Mouse (Mus musculus): ENCODE measurements around the gene Cyth1. TPM values are rescaled to one million over a fixed set of nuclear protein-coding genes. Genes with fewer than 3 reads are reported as not detected.

The Cyth1 gene
- polyA plus RNA-seq, 1 experiment: 4.5 TPM

GRCm38 (mm10) chr11:118102838-118103237 is 145.6 kb downstream of the Cyth1 start:
- no peak for TF ChIP-seq GATA1 (IDR thresholded peaks at IDR 0.05; ENCODE audit: low read length)

- no peak for TF ChIP-seq GATA1 (IDR thresholded peaks at IDR 0.05; ENCODE audit: low read length)
Measured at GRCm38 (mm10) chr11:118101133-118101532, 147.3 kb downstream of the Cyth1 start.

GRCm38 (mm10) chr11:118096736-118097135 is 151.7 kb downstream of the Cyth1 start:
- TF ChIP-seq GATA1 (IDR thresholded peaks at IDR 0.05; ENCODE audit: low read length): no peak

GRCm38 (mm10) chr11:118095004-118095403 is 153.4 kb downstream of the Cyth1 start:
- TF ChIP-seq GATA1 (IDR thresholded peaks at IDR 0.05; ENCODE audit: low read length): no peak

GRCm38 (mm10) chr11:118091002-118091670 is 157.3 kb downstream of the Cyth1 start:
- TF ChIP-seq GATA1 (IDR thresholded peaks at IDR 0.05; ENCODE audit: low read length): no peak

GRCm38 (mm10) chr11:118088896-118089295 is 159.5 kb downstream of the Cyth1 start:
- TF ChIP-seq GATA1 (IDR thresholded peaks at IDR 0.05; ENCODE audit: low read length): no peak

GRCm38 (mm10) chr11:118085961-118086360 is 162.4 kb downstream of the Cyth1 start:
- no peak for TF ChIP-seq GATA1 (IDR thresholded peaks at IDR 0.05; ENCODE audit: low read length)

GRCm38 (mm10) chr11:118085176-118085575 is 163.2 kb downstream of the Cyth1 start:
- TF ChIP-seq GATA1 (IDR thresholded peaks at IDR 0.05; ENCODE audit: low read length): no peak

- TF ChIP-seq GATA1 (IDR thresholded peaks at IDR 0.05; ENCODE audit: low read length): no peak
Measured at GRCm38 (mm10) chr11:118084266-118084665, 164.1 kb downstream of the Cyth1 start.

GRCm38 (mm10) chr11:118083811-118084210 is 164.6 kb downstream of the Cyth1 start:
- TF ChIP-seq GATA1 (IDR thresholded peaks at IDR 0.05; ENCODE audit: low read length): no peak

GRCm38 (mm10) chr11:118082294-118082693 is 166.1 kb downstream of the Cyth1 start:
- TF ChIP-seq GATA1 (IDR thresholded peaks at IDR 0.05; ENCODE audit: low read length): no peak

Other genes with a start within 250 kb of the Cyth1 start
- not detected in 2 replicates for gene Dnah17, start 118.0 kb downstream of the Cyth1 start, polyA plus RNA-seq (2012)
- 56.9 and 68.7 TPM in 2 replicates for gene Usp36, start 41.7 kb upstream of the Cyth1 start, polyA plus RNA-seq (2012)
- not detected in 2 replicates for gene Cep295nl, start 93.9 kb upstream of the Cyth1 start, polyA plus RNA-seq (2012)
- not detected in 2 replicates for gene Timp2, start 107.1 kb upstream of the Cyth1 start, polyA plus RNA-seq (2012)
- gene Lgals3bp, start 153.5 kb upstream of the Cyth1 start, polyA plus RNA-seq (2012): 27.2 and 28.4 TPM in 2 replicates
- gene Cant1, start 170.5 kb upstream of the Cyth1 start, polyA plus RNA-seq (2012): 53.1 and 60.2 TPM in 2 replicates
- gene C1qtnf1, start 179.6 kb upstream of the Cyth1 start, polyA plus RNA-seq (2012): not detected in 2 replicates
- 24.4 and 28.6 TPM in 2 replicates for gene Engase, start 228.2 kb upstream of the Cyth1 start, polyA plus RNA-seq (2012)

Data from G1E-ER4 (cell line).